Mouse (Mus musculus) fibroblast of lung, adult 2 months (primary cell): ENCODE results near the gene Gm7714.
"Not testable (repeated sequence)": the region's sequence is repeated elsewhere in the genome, so short reads cannot be mapped to it uniquely, and the experiment has no call there.

Experiments
- DNase-seq: peaks from one replicate; pipeline ENCODE4 v3.0.0-alpha.2; 2011; ENCODE audit warnings: low read depth

The Gm7714 gene

DNA sequence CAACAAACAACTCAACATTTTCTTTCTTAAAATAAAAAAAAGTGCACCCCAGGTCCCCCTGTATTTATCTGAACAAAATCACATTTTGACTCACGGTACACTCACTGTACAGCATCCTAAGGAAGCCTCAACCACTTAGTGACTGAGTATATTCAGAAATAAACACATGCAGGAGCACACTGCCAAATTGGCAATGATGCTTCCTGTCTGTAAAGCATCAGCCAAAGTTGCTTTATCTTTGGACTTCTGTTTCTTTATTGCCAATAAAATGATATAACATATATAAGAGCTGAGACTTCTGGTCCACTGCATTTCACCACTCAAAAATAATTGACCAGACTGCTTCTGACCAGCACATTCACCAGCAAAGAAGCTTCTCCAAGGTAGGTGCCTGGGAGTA lies at the start of gene Gm7714:
Gene Gm7714 (plus strand): TSS at position 301 of the 400 bp plus-strand sequence.
- DNase-seq, result no peak

DNA sequence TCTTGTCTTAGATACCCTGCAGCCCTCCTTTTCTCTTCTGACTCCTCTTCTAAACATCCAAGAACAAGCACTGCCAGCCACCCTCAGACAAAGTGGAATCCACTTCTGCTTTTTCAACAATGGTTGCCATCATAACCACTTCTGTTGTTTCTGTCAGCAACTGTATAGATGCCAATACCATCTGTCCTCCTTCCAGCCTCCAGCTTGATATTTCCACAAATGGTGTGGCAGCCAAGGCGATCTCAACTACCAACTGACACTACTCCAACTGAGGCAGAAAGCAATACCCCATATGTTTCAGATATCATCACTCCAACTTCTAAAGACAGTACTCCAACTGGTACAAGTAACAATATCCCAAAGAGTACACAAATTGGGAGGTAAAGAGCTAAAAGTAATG lies 12.2 kb upstream of the Gm7714 start:
- DNase-seq, result no peak

DNA sequence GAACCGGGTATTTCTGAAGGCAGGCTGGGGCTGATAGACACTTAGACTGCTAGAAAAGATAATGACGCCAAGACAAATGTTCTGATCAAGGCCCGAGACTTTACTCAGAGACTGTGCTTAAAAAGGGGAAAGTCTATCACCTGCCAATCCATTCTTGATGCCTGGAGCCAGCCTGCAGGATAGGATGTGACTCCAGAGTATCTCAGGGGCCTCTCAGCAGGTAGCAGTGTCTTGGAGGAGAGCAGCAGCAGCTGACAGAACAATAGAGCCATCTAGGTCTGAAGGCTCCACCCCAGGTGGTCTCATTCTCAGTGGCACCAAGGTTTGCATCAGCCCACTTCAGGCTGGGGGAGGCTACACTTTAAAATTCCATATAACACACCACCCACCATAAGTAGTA lies 42.6 kb downstream of the Gm7714 start:
- DNase-seq, result not testable (repeated sequence)

DNA sequence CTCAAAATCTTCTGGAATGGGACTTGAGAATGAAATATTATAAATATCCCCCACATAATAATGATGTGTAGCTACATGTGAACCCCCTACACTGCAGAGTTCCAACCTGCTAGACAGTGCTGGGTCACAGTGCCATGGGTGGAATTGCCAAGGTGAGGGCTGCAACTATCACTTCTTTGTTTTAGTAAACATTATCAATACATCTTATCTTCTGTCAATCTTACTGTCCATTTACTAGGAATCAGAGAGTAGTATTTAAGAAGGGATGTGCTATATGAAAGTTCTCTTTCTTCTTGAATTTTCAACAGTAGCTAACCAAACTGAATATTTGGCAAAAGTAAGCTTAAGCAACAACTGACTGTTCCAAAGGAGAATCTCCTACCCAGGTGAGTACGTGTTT lies 48.3 kb downstream of the Gm7714 start, which contains the start of gene Prol1:
Gene Prol1 (plus strand): TSS at position 301 of the 400 bp plus-strand sequence.
- no peak for DNase-seq
